Mouse (Mus musculus) spleen, adult 2 months (tissue): ENCODE measurements around the gene Cebpa.

Experiments
- CTCF ChIP-seq: fragments of 200-500 bp; IDR thresholded peaks from 2 replicates; pipeline ENCODE4 v1.5.1; 2011; ENCODE audit warnings: mild to moderate bottlenecking, inconsistent platforms; ENCODE audit not compliant: insufficient read depth, insufficient read length, insufficient replicate concordance; ENCODE audit errors: extremely low read depth
- POLR2A ChIP-seq: fragments of 200-500 bp; IDR thresholded peaks from 2 replicates; pipeline ENCODE4 v1.6.1; 2011; ENCODE audit warnings: low read depth, low read length, inconsistent platforms

DNA sequence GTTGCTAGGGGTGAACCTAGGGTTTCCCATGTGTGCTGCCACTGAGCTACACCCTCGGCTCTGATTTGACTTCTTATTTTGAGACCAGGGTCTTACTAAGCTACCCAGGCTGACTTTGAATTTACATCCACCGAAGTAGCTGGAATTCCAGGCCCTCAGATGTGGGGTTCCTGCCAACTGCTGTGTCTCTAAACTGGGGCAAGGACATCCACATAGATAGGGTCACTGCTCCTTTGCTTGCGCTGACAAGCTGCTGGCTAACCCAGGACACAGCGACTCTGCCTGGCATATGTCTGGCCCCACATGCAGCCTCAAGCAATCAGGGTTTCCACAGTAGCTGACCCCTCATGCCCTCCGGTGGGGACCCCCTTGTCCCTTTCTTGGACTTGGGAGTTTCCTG lies 5.4 kb upstream of the Cebpa start:
- no peak for TF ChIP-seq CTCF
- TF ChIP-seq POLR2A = no peak
